Mouse (Mus musculus): ENCODE data around the gene Mtr. TPM values are rescaled to one million over a fixed set of nuclear protein-coding genes. Genes with fewer than 3 reads are reported as not detected.
"Not testable (repeated sequence)": the region's sequence is repeated elsewhere in the genome, so short reads cannot be mapped to it uniquely, and the experiment has no call there.

Mtr gene
- total RNA-seq, 1 experiment from 2014 or later, result 16.8 TPM

GRCm38 (mm10) chr13:12175988-12176736 is 81.8 kb downstream of the Mtr start:
- no peak for ATAC-seq (replicated peaks; ENCODE audit: insufficient number of reproducible peaks, low FRiP score, low TSS enrichment, poor library complexity, severe bottlenecking)

- ATAC-seq (replicated peaks; ENCODE audit: insufficient number of reproducible peaks, low FRiP score, low TSS enrichment, poor library complexity, severe bottlenecking), result no peak
Observed at GRCm38 (mm10) chr13:12167276-12167675, 90.6 kb downstream of the Mtr start.

GRCm38 (mm10) chr13:12166386-12166785 is 91.5 kb downstream of the Mtr start:
- ATAC-seq (replicated peaks; ENCODE audit: insufficient number of reproducible peaks, low FRiP score, low TSS enrichment, poor library complexity, severe bottlenecking), result no peak

GRCm38 (mm10) chr13:12165461-12166058 is 92.4 kb downstream of the Mtr start:
- ATAC-seq (replicated peaks; ENCODE audit: insufficient number of reproducible peaks, low FRiP score, low TSS enrichment, poor library complexity, severe bottlenecking), result no peak

- ATAC-seq (replicated peaks; ENCODE audit: insufficient number of reproducible peaks, low FRiP score, low TSS enrichment, poor library complexity, severe bottlenecking), result no peak
Observed at GRCm38 (mm10) chr13:12162457-12162856, 95.5 kb downstream of the Mtr start.

- ATAC-seq (replicated peaks; ENCODE audit: insufficient number of reproducible peaks, low FRiP score, low TSS enrichment, poor library complexity, severe bottlenecking), result no peak
Observed at GRCm38 (mm10) chr13:12160121-12160475, 97.8 kb downstream of the Mtr start.

- no peak for ATAC-seq (replicated peaks; ENCODE audit: insufficient number of reproducible peaks, low FRiP score, low TSS enrichment, poor library complexity, severe bottlenecking)
Observed at GRCm38 (mm10) chr13:12159288-12160120, 98.4 kb downstream of the Mtr start.

- no peak for ATAC-seq (replicated peaks; ENCODE audit: insufficient number of reproducible peaks, low FRiP score, low TSS enrichment, poor library complexity, severe bottlenecking)
Observed at GRCm38 (mm10) chr13:12153922-12154321, 104.0 kb downstream of the Mtr start.

- no peak for ATAC-seq (replicated peaks; ENCODE audit: insufficient number of reproducible peaks, low FRiP score, low TSS enrichment, poor library complexity, severe bottlenecking)
Observed at GRCm38 (mm10) chr13:12146918-12147507, 110.9 kb downstream of the Mtr start.

GRCm38 (mm10) chr13:12146402-12146801 is 111.5 kb downstream of the Mtr start:
- no peak for ATAC-seq (replicated peaks; ENCODE audit: insufficient number of reproducible peaks, low FRiP score, low TSS enrichment, poor library complexity, severe bottlenecking)

- ATAC-seq (replicated peaks; ENCODE audit: insufficient number of reproducible peaks, low FRiP score, low TSS enrichment, poor library complexity, severe bottlenecking), result no peak
Observed at GRCm38 (mm10) chr13:12143347-12143746, 114.6 kb downstream of the Mtr start.

GRCm38 (mm10) chr13:12136461-12136860 is 121.5 kb downstream of the Mtr start:
- ATAC-seq (replicated peaks; ENCODE audit: insufficient number of reproducible peaks, low FRiP score, low TSS enrichment, poor library complexity, severe bottlenecking), result not testable (repeated sequence)

- ATAC-seq (replicated peaks; ENCODE audit: insufficient number of reproducible peaks, low FRiP score, low TSS enrichment, poor library complexity, severe bottlenecking), result no peak
Observed at GRCm38 (mm10) chr13:12133549-12133948, 124.4 kb downstream of the Mtr start.

Other genes starting within 250 kb of the Mtr start
- gene Ryr2, start 151.2 kb downstream of the Mtr start, total RNA-seq (2017), result 0.19 TPM in 1 of 3 replicates, not detected in the others
- gene Actn2, start 82.6 kb upstream of the Mtr start, total RNA-seq (2017), result 0.19 TPM in 1 of 3 replicates, not detected in the others
- gene Heatr1, start 136.9 kb upstream of the Mtr start, total RNA-seq (2017), result 42.5 to 69.4 TPM (median 42.8 TPM) in 3 replicates
- 80.7 to 119 TPM (median 108 TPM) in 3 replicates for gene Lgals8, start 206.8 kb upstream of the Mtr start, total RNA-seq (2017)